Mouse (Mus musculus): ENCODE results near the gene Gm17509.
"Not testable (repeated sequence)": the region's sequence is repeated elsewhere in the genome, so short reads cannot be mapped to it uniquely, and the experiment has no call there.

Gm17509 gene

GRCm38 (mm10) chr13:117204685-117205084 lies 16.2 kb downstream of the Gm17509 start:
- DNase-seq: no peak

- DNase-seq: peak; percentile 7
Observed at GRCm38 (mm10) chr13:117202755-117203471, 18.0 kb downstream of the Gm17509 start.

GRCm38 (mm10) chr13:117198402-117199083 lies 22.3 kb downstream of the Gm17509 start:
- DNase-seq: peak; percentile 60

GRCm38 (mm10) chr13:117197666-117198065 lies 23.2 kb downstream of the Gm17509 start:
- DNase-seq: no peak

- DNase-seq: no peak
Observed at GRCm38 (mm10) chr13:117195569-117196495, 25.0 kb downstream of the Gm17509 start.

GRCm38 (mm10) chr13:117193422-117193983 lies 27.4 kb downstream of the Gm17509 start:
- DNase-seq: no peak

GRCm38 (mm10) chr13:117192161-117192560 lies 28.7 kb downstream of the Gm17509 start:
- DNase-seq: no peak

- DNase-seq: no peak
Observed at GRCm38 (mm10) chr13:117185329-117185728, 35.5 kb downstream of the Gm17509 start.

- no peak for DNase-seq
Observed at GRCm38 (mm10) chr13:117183288-117183687, 37.6 kb downstream of the Gm17509 start.

- DNase-seq: not testable (repeated sequence)
Observed at GRCm38 (mm10) chr13:117180912-117181311, 40.0 kb downstream of the Gm17509 start.
